Mouse (Mus musculus) cerebellum, adult 2 months (tissue): ENCODE data around the gene Agrn.

Experiments used
- CTCF ChIP-seq: fragments of 200-500 bp; IDR thresholded peaks from 2 replicates; pipeline ENCODE4 v1.5.1; 2011; ENCODE audit warnings: low read depth, mild to moderate bottlenecking, control low read depth, low read length, moderate library complexity, borderline replicate concordance; ENCODE audit not compliant: insufficient read depth
- POLR2A ChIP-seq: fragments of 200-500 bp; IDR thresholded peaks from 2 replicates; pipeline ENCODE4 v1.6.1; 2011; ENCODE audit warnings: low read length, control low read depth, borderline replicate concordance; ENCODE audit not compliant: insufficient read depth

DNA sequence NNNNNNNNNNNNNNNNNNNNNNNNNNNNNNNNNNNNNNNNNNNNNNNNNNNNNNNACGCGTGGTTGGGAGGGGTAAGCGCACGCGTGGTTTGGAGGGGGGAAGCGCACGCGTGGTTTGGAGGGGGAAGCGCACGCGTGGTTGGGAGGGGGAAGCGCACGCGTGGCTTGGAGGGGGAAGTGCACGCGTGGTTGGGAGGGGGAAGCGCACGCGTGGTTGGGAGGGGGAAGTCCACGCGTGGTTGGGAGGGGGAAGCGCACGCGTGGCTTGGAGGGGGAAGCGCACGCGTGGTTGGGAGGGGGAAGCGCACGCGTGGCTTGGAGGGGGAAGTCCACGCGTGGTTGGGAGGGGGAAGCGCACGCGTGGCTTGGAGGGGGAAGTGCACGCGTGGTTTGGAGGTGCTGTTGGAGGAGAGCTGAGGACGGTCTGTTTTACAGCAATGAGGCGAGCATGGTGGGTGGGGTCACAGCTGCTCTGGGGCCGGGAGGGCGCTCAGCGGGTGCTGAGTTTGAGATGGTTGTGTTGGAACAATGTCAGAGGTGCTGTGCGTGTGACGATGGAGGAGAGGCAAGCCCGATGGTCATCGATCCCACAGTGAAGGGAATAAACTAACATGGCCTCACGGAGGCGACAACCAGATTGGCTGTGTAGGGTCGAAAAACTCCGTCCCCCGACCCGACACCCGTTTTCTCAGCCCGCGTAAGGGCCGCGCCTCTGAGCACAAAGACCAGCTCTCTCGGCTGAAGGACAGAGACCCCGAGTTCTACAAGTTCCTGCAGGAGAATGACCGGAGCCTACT lies 39.6 kb upstream of the Agrn start:
- TF ChIP-seq POLR2A (no peak), CTCF (no peak)
